Mouse (Mus musculus): Measurements from ENCODE around the gene Tiam1. TPM values are rescaled to one million over a fixed set of nuclear protein-coding genes. Genes with fewer than 3 reads are reported as not detected.

Gene Tiam1
- 370 TPM in 1 of 2 replicates, not detected in the other for polyA plus RNA-seq (2012; ENCODE audit: insufficient read depth, insufficient read length, low replicate concordance, missing spikeins)

- WGBS = under 1% methylated on average over 64 of the region's 64 CpGs
These were observed at the start of gene Tiam1 for GRCm38 (mm10) chr16:90143760-90144516. Gene Tiam1, minus strand, starts transcription at chr16:90143769.

GRCm38 (mm10) chr16:90191289-90191688, 47.7 kb upstream of the Tiam1 start:
- H3K4me3 ChIP-seq (ENCODE audit: insufficient read depth, low read depth, low read length) = no peak overlapping the region

More at GRCm38 (mm10) chr16:90143760-90144516, at the start of gene Tiam1:
- Histone ChIP-seq H3K4me3 (ENCODE audit: insufficient read depth, low read depth, low read length) (peak within 1 kb of the TSS; percentile 58), H3K4me1 (ENCODE audit: control insufficient read depth, insufficient read depth, low read length) (peaks cover 12% of the 10 kb centered on the region), H3K27ac (ENCODE audit: insufficient read depth, low read depth, low read length) (peak within 1 kb of the TSS; percentile 7)
- TF ChIP-seq CTCF (IDR thresholded peaks at IDR 0.05; ENCODE audit: insufficient read depth, low read depth, low read length) (peak; percentile 27; the same call in 1 of the 2 replicates), POLR2A (IDR thresholded peaks at IDR 0.05; ENCODE audit: insufficient read depth, low read depth, low read length) (peak; percentile 96)

GRCm38 (mm10) chr16:90187453-90187852, 43.9 kb upstream of the Tiam1 start:
- Histone ChIP-seq H3K4me1 (ENCODE audit: control insufficient read depth, insufficient read depth, low read length) (no peaks in the 10 kb centered on the region), H3K27ac (ENCODE audit: insufficient read depth, low read depth, low read length) (no peak overlapping the region), H3K4me3 (ENCODE audit: insufficient read depth, low read depth, low read length) (no peak overlapping the region)
- WGBS = 52% methylated on average over 13 of the region's 13 CpGs
- TF ChIP-seq CTCF (IDR thresholded peaks at IDR 0.05; ENCODE audit: insufficient read depth, low read depth, low read length) = no peak
- no peak for TF ChIP-seq POLR2A (IDR thresholded peaks at IDR 0.05; ENCODE audit: insufficient read depth, low read depth, low read length)

More at GRCm38 (mm10) chr16:90191289-90191688, 47.7 kb upstream of the Tiam1 start:
- WGBS = 84% methylated on average over 6 of the region's 6 CpGs
- H3K27ac ChIP-seq (ENCODE audit: insufficient read depth, low read depth, low read length) = no peak overlapping the region
- TF ChIP-seq CTCF (IDR thresholded peaks at IDR 0.05; ENCODE audit: insufficient read depth, low read depth, low read length) (no peak), POLR2A (IDR thresholded peaks at IDR 0.05; ENCODE audit: insufficient read depth, low read depth, low read length) (no peak)
- H3K4me1 ChIP-seq (ENCODE audit: control insufficient read depth, insufficient read depth, low read length) = no peaks in the 10 kb centered on the region

- 47% methylated on average over 8 of the region's 8 CpGs for WGBS
- TF ChIP-seq CTCF (IDR thresholded peaks at IDR 0.05; ENCODE audit: insufficient read depth, low read depth, low read length) (peak; percentile 61), POLR2A (IDR thresholded peaks at IDR 0.05; ENCODE audit: insufficient read depth, low read depth, low read length) (no peak)
- Histone ChIP-seq H3K27ac (ENCODE audit: insufficient read depth, low read depth, low read length) (no peak overlapping the region), H3K4me1 (ENCODE audit: control insufficient read depth, insufficient read depth, low read length) (no peaks in the 10 kb centered on the region), H3K4me3 (ENCODE audit: insufficient read depth, low read depth, low read length) (no peak overlapping the region)
These were observed 42.5 kb upstream of the Tiam1 start for GRCm38 (mm10) chr16:90185928-90186588.

- TF ChIP-seq POLR2A (IDR thresholded peaks at IDR 0.05; ENCODE audit: insufficient read depth, low read depth, low read length) = no peak
- no peak for TF ChIP-seq CTCF (IDR thresholded peaks at IDR 0.05; ENCODE audit: insufficient read depth, low read depth, low read length)
- no peaks in the 10 kb centered on the region for H3K4me1 ChIP-seq (ENCODE audit: control insufficient read depth, insufficient read depth, low read length)
- H3K27ac ChIP-seq (ENCODE audit: insufficient read depth, low read depth, low read length) = no peak overlapping the region
- WGBS = 82% methylated on average over 6 of the region's 6 CpGs
- H3K4me3 ChIP-seq (ENCODE audit: insufficient read depth, low read depth, low read length) = no peak overlapping the region
These were observed 40.6 kb upstream of the Tiam1 start for GRCm38 (mm10) chr16:90184135-90184534.

- Histone ChIP-seq H3K4me3 (ENCODE audit: insufficient read depth, low read depth, low read length) (no peak overlapping the region), H3K27ac (ENCODE audit: insufficient read depth, low read depth, low read length) (no peak overlapping the region), H3K4me1 (ENCODE audit: control insufficient read depth, insufficient read depth, low read length) (0 out of 2 replicates have a peak, but pooled peaks cover under 1% of the 10 kb centered on the region)
- 84% methylated on average over 8 of the region's 8 CpGs for WGBS
- no peak for TF ChIP-seq CTCF (IDR thresholded peaks at IDR 0.05; ENCODE audit: insufficient read depth, low read depth, low read length)
- no peak for TF ChIP-seq POLR2A (IDR thresholded peaks at IDR 0.05; ENCODE audit: insufficient read depth, low read depth, low read length)
These were observed 38.1 kb upstream of the Tiam1 start for GRCm38 (mm10) chr16:90181673-90182072.

GRCm38 (mm10) chr16:90180975-90181374, 37.4 kb upstream of the Tiam1 start:
- H3K4me3 ChIP-seq (ENCODE audit: insufficient read depth, low read depth, low read length) = no peak overlapping the region
- WGBS = 80% methylated on average over 6 of the region's 6 CpGs
- H3K4me1 ChIP-seq (ENCODE audit: control insufficient read depth, insufficient read depth, low read length) = peaks cover 2% of the 10 kb centered on the region; the same call in 1 of the 2 replicates
- TF ChIP-seq POLR2A (IDR thresholded peaks at IDR 0.05; ENCODE audit: insufficient read depth, low read depth, low read length) (no peak), CTCF (IDR thresholded peaks at IDR 0.05; ENCODE audit: insufficient read depth, low read depth, low read length) (no peak)
- no peak overlapping the region for H3K27ac ChIP-seq (ENCODE audit: insufficient read depth, low read depth, low read length)

GRCm38 (mm10) chr16:90179892-90180291, 36.3 kb upstream of the Tiam1 start:
- TF ChIP-seq CTCF (IDR thresholded peaks at IDR 0.05; ENCODE audit: insufficient read depth, low read depth, low read length) (no peak), POLR2A (IDR thresholded peaks at IDR 0.05; ENCODE audit: insufficient read depth, low read depth, low read length) (no peak)
- Histone ChIP-seq H3K4me3 (ENCODE audit: insufficient read depth, low read depth, low read length) (no peak overlapping the region), H3K4me1 (ENCODE audit: control insufficient read depth, insufficient read depth, low read length) (peaks cover 6% of the 10 kb centered on the region; the same call in 1 of the 2 replicates), H3K27ac (ENCODE audit: insufficient read depth, low read depth, low read length) (no peak overlapping the region)
- WGBS = 91% methylated on average over 5 of the region's 5 CpGs

GRCm38 (mm10) chr16:90178404-90178803, 34.8 kb upstream of the Tiam1 start:
- 84% methylated on average over 3 of the region's 3 CpGs for WGBS
- Histone ChIP-seq H3K4me3 (ENCODE audit: insufficient read depth, low read depth, low read length) (no peak overlapping the region), H3K4me1 (ENCODE audit: control insufficient read depth, insufficient read depth, low read length) (peaks cover 6% of the 10 kb centered on the region; the same call in 1 of the 2 replicates), H3K27ac (ENCODE audit: insufficient read depth, low read depth, low read length) (no peak overlapping the region)
- TF ChIP-seq POLR2A (IDR thresholded peaks at IDR 0.05; ENCODE audit: insufficient read depth, low read depth, low read length) (no peak), CTCF (IDR thresholded peaks at IDR 0.05; ENCODE audit: insufficient read depth, low read depth, low read length) (no peak)
